Mouse (Mus musculus) cerebellum, adult 9-11 months (tissue): ENCODE measurements around the gene Gm49396.

ENCODE experiments used
- DNase-seq: peaks from one replicate; pipeline ENCODE4 v3.0.0; 2022

Gene Gm49396

DNA sequence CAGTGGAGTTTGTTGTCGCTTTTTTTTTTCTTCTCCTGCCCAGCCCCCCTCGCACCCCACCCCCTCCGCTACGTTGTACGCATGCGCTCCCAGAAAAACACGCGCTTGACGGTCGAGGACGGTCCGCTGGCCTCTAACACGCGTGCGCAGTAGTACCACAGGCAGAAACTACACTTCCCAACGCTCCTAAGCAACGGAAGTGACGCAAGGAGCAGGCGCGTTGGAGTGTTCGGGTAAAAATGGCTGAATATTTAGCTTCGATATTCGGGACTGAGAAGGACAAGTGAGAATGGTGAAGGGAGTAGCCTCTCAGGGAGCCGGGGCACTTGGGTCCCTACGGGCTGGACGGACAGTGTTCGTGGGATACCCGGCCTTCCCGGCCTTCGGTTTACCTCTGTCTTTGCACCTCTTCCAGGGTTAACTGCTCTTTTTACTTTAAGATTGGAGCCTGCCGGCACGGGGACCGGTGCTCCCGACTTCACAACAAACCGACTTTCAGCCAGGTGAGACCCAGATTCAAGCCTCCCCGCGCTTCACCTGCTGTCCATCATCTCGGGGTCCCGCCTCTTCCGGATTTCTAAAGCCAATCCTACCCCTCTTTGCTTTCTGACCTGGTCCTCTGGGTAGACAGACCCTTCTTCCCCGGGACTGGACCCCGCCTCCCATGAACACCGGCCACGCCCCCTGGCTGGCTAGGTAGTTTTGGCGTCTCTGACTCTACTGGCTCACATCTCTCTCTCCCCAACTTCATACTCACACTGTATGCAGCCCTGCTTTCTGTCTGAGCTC lies at the start of gene Gm49396, which contains the start of the genes U2af1l4 and Psenen:
Gene Gm49396, plus strand, starts transcription at position 228 of the 789 bp plus-strand sequence.
Gene U2af1l4, plus strand, starts transcription at position 185 of the 789 bp plus-strand sequence.
Gene Psenen, minus strand, starts transcription at position 511 of the 789 bp plus-strand sequence.
- DNase-seq: peak; percentile 97

DNA sequence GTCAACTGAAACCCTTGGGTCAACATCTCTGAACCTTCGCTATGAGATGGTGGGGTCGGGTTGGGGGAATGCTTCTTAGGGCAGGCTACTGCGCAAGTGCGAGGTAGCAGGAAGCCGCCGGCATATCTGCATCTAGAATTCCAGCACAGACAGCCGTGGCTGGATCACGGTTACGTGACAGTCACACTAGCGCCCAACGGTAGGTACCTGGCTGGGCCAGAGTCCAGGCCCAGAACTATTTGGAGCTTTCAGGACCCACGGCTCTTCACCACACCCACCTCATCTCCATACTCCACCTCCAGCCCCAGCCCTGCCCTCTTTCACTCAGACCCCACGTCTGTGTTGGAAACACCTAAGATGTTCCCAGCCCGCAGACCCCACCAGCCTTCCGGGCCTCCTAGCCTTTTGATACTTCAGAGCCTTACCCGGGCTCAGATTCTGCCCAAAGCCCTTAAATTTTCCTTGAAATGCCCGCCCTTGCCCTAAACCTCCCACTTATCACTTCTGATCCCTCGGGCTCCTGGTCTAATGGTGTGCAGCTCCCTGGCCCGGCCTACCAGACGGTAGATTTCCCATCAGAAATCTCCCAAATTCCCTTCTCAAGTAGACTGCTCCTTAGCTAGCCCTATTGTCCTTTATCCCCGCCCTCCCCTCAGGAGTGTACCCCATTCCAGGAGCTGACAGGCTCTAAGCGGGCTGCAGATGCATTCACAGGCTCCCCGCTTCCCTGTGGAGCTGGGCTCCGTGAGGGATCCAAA lies 48.0 kb upstream of the Gm49396 start:
- DNase-seq: no peak

GRCm38 (mm10) chr7:30518325-30518724 lies 44.8 kb upstream of the Gm49396 start:
- no peak for DNase-seq

GRCm38 (mm10) chr7:30520396-30520795 lies 42.7 kb upstream of the Gm49396 start:
- DNase-seq: no peak

GRCm38 (mm10) chr7:30520856-30521255 lies 42.3 kb upstream of the Gm49396 start:
- peak; percentile 79 for DNase-seq

- no peak for DNase-seq
Observed at GRCm38 (mm10) chr7:30522871-30523270, 40.3 kb upstream of the Gm49396 start.

- DNase-seq: no peak
Observed at GRCm38 (mm10) chr7:30524487-30524886, 38.7 kb upstream of the Gm49396 start.

GRCm38 (mm10) chr7:30525954-30526353 lies 37.2 kb upstream of the Gm49396 start:
- DNase-seq: no peak

GRCm38 (mm10) chr7:30526399-30526798 lies 36.7 kb upstream of the Gm49396 start:
- peak; percentile 14 for DNase-seq

- no peak for DNase-seq
Observed at GRCm38 (mm10) chr7:30526981-30527380, 36.2 kb upstream of the Gm49396 start.

DNA sequence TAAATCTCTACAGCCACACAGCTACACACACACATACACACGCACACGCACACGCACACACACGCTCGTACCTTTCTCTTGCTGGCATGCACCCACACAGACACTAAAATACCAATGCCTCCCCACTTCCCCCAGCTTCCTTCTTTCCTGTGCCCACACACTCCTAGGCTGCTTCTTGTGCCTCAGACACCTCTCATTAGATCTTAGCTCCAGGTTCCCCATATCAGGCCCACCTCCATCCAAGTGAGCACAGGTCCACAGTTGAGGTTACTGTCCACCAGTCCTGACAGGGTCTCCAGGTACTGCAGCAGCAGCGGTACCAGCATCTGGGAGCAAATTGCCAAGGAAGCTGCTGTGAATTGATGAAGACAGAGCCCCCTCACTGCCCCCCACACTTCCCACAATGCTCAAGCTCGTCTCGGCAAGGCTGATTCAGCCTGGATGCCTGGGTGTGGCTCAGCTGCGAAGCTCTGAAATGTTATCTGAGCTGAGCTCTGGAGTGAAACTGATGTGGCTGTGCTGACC lies 31.8 kb upstream of the Gm49396 start:
- no peak for DNase-seq

DNA sequence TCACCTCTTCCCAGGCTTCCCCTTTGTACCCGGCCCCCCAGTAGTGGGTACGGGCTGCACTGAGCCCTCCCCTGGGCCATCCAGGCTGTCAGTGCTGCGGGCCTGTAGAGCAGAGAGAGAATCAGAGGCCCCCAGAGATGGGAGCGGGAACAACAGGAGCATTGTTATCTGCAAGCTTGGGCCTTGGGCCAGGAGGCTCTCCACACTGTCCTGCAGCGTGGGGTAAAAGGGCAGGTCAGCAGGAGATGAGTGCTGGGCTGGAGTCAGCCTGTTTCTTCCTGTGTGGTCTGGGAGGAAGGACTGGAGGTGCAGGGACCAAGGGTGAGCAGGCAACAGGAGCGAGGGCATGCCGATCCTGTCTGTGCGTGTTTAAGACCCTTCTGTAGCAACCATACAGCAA lies 30.2 kb upstream of the Gm49396 start:
- peak; percentile 56 for DNase-seq

- DNase-seq: peak; percentile 71
Observed at GRCm38 (mm10) chr7:30533941-30534632, 29.1 kb upstream of the Gm49396 start.

DNA sequence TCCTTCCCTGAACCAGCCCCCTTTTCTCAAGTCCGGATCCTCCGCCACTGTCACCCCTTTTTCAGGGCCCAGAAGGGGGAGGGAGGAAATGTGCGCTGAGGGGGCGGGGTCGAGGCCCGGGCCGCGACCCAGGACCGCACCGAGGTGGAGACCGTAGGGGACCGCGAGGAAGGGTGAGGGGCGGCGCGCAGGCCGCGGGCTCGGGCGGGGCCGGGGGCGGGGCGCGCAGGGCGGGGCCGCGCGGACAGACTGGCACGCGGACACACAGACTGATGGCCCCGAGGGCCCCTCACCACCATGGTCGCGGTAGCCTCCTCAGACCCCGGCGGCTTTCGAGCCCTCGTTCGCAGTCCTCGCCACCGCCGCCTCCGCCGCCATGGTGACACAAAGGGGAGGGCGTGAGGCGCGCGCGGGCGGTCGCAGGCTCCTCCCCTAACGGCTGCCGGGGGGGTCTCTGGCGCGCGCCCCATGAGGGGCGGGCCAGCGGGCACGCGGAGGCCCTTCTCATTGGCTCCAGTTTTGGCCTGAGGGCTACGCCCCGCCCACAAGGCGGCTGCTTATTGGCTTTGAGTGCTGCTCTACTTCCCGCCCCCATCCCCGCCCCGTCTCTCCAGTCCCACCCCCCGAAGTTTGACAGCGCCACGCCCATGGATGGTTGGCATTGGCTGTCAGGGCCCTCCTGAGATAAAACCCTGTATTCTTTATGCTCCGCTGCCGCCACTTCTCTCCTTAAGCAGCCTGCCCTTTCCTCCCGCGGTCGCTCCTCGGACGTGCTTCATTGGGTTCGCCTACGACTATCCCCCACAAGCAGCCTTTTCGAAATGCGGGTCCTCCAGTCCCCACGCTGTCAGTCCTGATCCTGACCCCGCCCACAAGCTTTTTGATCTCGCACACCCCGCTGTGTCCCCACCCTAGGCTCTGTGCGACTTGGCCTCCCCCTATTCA lies 28.2 kb upstream of the Gm49396 start, which contains the start of gene Arhgap33:
Gene Arhgap33, minus strand, starts transcription at position 428 of the 945 bp plus-strand sequence.
- peak; percentile 96 for DNase-seq

GRCm38 (mm10) chr7:30540572-30540971 lies 22.6 kb upstream of the Gm49396 start:
- DNase-seq: no peak

DNA sequence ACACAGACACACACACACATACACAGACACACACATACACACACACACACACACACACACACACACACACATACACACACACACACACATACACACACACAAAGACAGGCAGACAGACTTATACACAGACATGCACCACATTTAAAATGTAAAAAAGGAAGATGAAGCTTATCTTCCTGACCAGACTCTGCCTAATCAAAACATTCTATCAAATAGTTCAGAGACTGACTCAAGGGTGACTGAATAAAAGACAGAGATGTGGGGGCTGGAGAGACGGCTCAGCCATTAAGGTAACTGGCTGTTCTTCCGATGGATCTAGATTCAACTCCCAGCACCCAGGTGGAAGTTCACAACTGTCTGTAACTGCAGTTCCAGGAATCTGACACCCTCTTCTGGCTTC lies 18.8 kb upstream of the Gm49396 start:
- no peak for DNase-seq

DNA sequence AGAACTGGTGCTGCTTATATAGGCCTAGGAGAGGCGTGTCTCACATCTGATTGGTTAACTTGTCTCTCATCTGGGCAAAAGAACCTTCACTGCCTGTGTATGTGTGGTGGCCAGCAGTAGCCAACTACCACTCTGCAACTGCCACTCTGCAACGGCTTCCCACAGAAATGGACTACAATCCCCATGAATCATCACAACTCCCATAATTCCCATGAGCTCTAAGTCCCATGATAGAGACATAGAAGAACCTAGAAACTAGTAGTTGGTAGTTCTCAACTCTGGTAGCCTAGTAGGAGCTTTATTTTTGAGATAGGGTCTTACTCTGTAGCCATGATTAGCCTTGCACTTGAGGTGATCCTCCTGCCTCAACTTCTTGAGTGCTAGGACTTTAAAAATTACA lies 13.3 kb upstream of the Gm49396 start:
- peak; percentile 25 for DNase-seq

- DNase-seq: peak; percentile 46
Observed at GRCm38 (mm10) chr7:30550603-30551002, 12.5 kb upstream of the Gm49396 start.

DNA sequence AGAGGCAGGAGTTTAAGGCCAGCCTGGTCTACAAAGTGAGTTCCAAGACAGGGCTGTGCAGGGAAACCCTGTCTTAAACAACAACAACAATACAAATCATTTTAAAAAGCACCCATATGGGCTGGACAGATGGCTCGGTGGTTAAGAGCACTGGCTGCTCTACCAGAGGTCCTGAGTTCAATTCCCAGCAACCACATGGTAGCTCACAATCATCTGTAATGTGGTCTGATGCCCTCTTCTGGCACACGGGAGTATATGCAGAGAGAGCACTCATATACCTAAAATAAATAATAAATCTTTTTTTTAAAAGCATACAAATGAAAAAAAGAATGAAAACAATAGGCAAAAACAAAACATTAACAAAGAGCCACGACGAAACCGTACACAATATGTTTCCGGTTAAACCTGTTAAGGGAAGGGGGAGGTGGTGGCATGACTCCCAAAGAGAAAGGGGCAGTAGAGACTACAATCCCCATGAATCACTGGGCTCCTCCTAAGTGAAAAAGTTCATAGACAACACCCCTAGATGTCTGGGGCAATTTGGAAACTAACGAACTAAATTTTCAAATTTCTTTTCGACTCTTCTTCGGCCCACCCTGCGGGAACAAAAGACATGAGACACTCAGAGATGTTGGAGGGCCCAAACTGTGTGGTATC lies 11.6 kb upstream of the Gm49396 start:
- peak; percentile 59 for DNase-seq

GRCm38 (mm10) chr7:30552102-30553020 lies 10.8 kb upstream of the Gm49396 start, which contains the start of the genes Hspb6 and Proser3:
Gene Hspb6 (plus strand): TSS chr7:30552178.
Gene Proser3 (minus strand): TSS chr7:30552299.
- peak; percentile 99 for DNase-seq
